Mouse (Mus musculus): Measurements from ENCODE around the gene Nup43. TPM values are rescaled to one million over a fixed set of nuclear protein-coding genes. Genes with fewer than 3 reads are reported as not detected.

Nup43 gene
- polyA plus RNA-seq, 1 experiment from 2014 or later, result 58.4 TPM

- no peaks in the 10 kb centered on the region for H3K4me1 ChIP-seq (replicated peaks; ENCODE audit: control insufficient read depth, insufficient read depth, low read length)
- no peak for DNase-seq (ENCODE audit: low spot score)
Observed at GRCm38 (mm10) chr10:7710121-7710520, 42.8 kb downstream of the Nup43 start.

GRCm38 (mm10) chr10:7712506-7712905, 45.2 kb downstream of the Nup43 start:
- no peaks in the 10 kb centered on the region for H3K9me3 ChIP-seq (ENCODE audit: control insufficient read depth, low read length)

More at GRCm38 (mm10) chr10:7710121-7710520, 42.8 kb downstream of the Nup43 start:
- H3K4me3 ChIP-seq (ENCODE audit: low read depth, low read length), result no peak overlapping the region
- H3K36me3 ChIP-seq (ENCODE audit: control insufficient read depth, insufficient read depth, low read length), result peaks cover 89% of the 10 kb centered on the region
- ATAC-seq (replicated peaks; ENCODE audit: low FRiP score, low TSS enrichment, low read depth), result no peak
- no peak overlapping the region for H3K27ac ChIP-seq (ENCODE audit: low read depth)
- no peak overlapping the region for H3K9ac ChIP-seq (ENCODE audit: low read length)
- H3K4me2 ChIP-seq (ENCODE audit: low read length), result no peak overlapping the region
- no peaks in the 10 kb centered on the region for H3K27me3 ChIP-seq (replicated peaks; ENCODE audit: control insufficient read depth, insufficient read depth, low read length)
- WGBS, result 87% methylated on average over 5 of the region's 5 CpGs
- H3K9me3 ChIP-seq (ENCODE audit: control insufficient read depth, low read length), result no peaks in the 10 kb centered on the region

DNA sequence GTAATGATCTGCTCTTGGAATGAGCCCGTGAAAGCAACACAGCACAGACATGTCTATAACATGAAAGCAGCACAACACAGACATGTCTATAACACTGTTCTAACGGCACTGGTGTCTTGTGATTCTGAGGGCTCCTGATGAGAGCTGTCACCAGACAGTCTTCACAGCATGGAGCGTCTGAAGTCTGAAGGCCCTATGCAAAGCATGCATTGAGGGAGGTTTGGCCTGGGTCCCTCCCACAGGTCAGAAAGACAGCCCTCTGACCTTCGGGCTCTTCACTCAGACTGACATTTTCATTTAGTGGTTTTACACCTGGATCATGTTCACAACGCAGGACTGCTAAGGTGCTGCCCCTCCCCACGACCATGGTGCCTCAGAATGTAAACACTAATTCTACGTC, 47.8 kb downstream of the Nup43 start:
- Histone ChIP-seq H3K9me3 (ENCODE audit: control insufficient read depth, low read length) (no peaks in the 10 kb centered on the region), H3K4me3 (ENCODE audit: low read depth, low read length) (no peak overlapping the region), H3K4me1 (replicated peaks; ENCODE audit: control insufficient read depth, insufficient read depth, low read length) (no peaks in the 10 kb centered on the region), H3K27ac (ENCODE audit: low read depth) (no peak overlapping the region), H3K27me3 (replicated peaks; ENCODE audit: control insufficient read depth, insufficient read depth, low read length) (no peaks in the 10 kb centered on the region), H3K9ac (ENCODE audit: low read length) (no peak overlapping the region), H3K4me2 (ENCODE audit: low read length) (no peak overlapping the region), H3K36me3 (ENCODE audit: control insufficient read depth, insufficient read depth, low read length) (peaks cover 55% of the 10 kb centered on the region)
- no peak for ATAC-seq (replicated peaks; ENCODE audit: low FRiP score, low TSS enrichment, low read depth)
- DNase-seq (ENCODE audit: low spot score), result no peak
- 64% methylated on average over 7 of the region's 7 CpGs for WGBS

More at GRCm38 (mm10) chr10:7712506-7712905, 45.2 kb downstream of the Nup43 start:
- Histone ChIP-seq H3K9ac (ENCODE audit: low read length) (no peak overlapping the region), H3K36me3 (ENCODE audit: control insufficient read depth, insufficient read depth, low read length) (peaks cover 76% of the 10 kb centered on the region), H3K27me3 (replicated peaks; ENCODE audit: control insufficient read depth, insufficient read depth, low read length) (no peaks in the 10 kb centered on the region), H3K4me1 (replicated peaks; ENCODE audit: control insufficient read depth, insufficient read depth, low read length) (no peaks in the 10 kb centered on the region), H3K27ac (ENCODE audit: low read depth) (no peak overlapping the region), H3K4me2 (ENCODE audit: low read length) (no peak overlapping the region), H3K4me3 (ENCODE audit: low read depth, low read length) (no peak overlapping the region)
- DNase-seq (ENCODE audit: low spot score), result no peak
- no peak for ATAC-seq (replicated peaks; ENCODE audit: low FRiP score, low TSS enrichment, low read depth)
- WGBS, result 92% methylated on average over 13 of the region's 13 CpGs

DNA sequence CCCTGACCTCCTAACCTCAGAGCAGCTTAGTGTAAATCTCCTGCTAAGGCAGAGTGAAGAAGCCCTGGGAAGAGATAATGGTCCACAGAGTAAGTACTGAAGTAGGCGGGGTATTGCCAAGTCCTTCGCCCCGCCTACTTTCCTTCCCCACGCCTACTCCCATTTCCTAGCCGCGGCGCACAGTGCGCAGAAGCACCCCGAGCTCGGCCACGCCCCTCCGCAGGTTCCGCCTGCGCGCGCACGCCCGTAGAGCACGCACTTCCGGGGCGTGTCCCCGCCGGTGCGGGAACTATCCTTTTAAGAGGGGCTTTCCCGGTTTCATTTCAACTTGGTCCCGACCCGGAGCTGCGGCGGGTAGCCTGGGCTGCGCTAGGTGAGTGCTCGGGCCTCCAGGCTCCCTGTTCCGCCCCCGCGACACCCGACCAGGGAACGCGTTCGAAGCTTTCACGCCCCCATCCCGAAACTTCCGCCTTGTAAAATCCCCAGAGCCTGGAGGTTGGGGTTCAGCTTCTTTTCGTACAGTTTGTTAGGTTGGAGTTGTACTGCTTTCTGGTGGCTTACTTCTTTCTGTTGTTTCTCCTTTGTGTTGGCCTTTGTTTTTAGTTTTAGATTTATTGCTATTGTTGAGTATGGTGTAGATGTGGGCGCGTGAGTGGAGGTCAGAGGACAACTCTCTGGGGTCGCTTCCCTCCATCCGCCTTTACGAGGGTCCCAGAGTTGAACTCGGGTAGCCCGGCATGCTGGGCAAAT, 58.6 kb downstream of the Nup43 start, which contains the start of gene Katna1:
Katna1 (plus strand) TSS at position 250 of the 750 bp plus-strand sequence.
- no peaks in the 10 kb centered on the region; the same call in 1 of the 2 replicates for H3K4me1 ChIP-seq (replicated peaks; ENCODE audit: control insufficient read depth, insufficient read depth, low read length)
- under 1% methylated on average over 49 of the region's 49 CpGs for WGBS

GRCm38 (mm10) chr10:7726501-7726812, 59.2 kb downstream of the Nup43 start:
- H3K9ac ChIP-seq (ENCODE audit: low read length), result peak overlapping the region; percentile 73
- H3K27ac ChIP-seq (ENCODE audit: low read depth), result peak overlapping the region; percentile 69; the same call in 1 of the 2 replicates
- DNase-seq (ENCODE audit: low spot score), result peak; percentile 54
- H3K27me3 ChIP-seq (replicated peaks; ENCODE audit: control insufficient read depth, insufficient read depth, low read length), result no peaks in the 10 kb centered on the region
- ATAC-seq (replicated peaks; ENCODE audit: low FRiP score, low TSS enrichment, low read depth), result no peak
- H3K9me3 ChIP-seq (ENCODE audit: control insufficient read depth, low read length), result no peaks in the 10 kb centered on the region
- H3K36me3 ChIP-seq (ENCODE audit: control insufficient read depth, insufficient read depth, low read length), result no peaks in the 10 kb centered on the region; the same call in 1 of the 2 replicates
- WGBS, result under 1% methylated on average over 8 of the region's 8 CpGs
- peak overlapping the region; percentile 92 for H3K4me3 ChIP-seq (ENCODE audit: low read depth, low read length)
- no peaks in the 10 kb centered on the region; the same call in 1 of the 2 replicates for H3K4me1 ChIP-seq (replicated peaks; ENCODE audit: control insufficient read depth, insufficient read depth, low read length)
- H3K4me2 ChIP-seq (ENCODE audit: low read length), result peak overlapping the region; percentile 65

More for the DNA sequence above, 58.6 kb downstream of the Nup43 start, which contains the start of gene Katna1:
- H3K4me2 ChIP-seq (ENCODE audit: low read length), result peak within 1 kb of the TSS; percentile 65
- peak within 1 kb of the TSS; percentile 73 for H3K9ac ChIP-seq (ENCODE audit: low read length)
- no peaks in the 10 kb centered on the region; the same call in 1 of the 2 replicates for H3K36me3 ChIP-seq (ENCODE audit: control insufficient read depth, insufficient read depth, low read length)
- H3K9me3 ChIP-seq (ENCODE audit: control insufficient read depth, low read length), result no peaks in the 10 kb centered on the region
- H3K4me3 ChIP-seq (ENCODE audit: low read depth, low read length), result peak within 1 kb of the TSS; percentile 92
- no peaks in the 10 kb centered on the region for H3K27me3 ChIP-seq (replicated peaks; ENCODE audit: control insufficient read depth, insufficient read depth, low read length)
- DNase-seq (ENCODE audit: low spot score), result peak; percentile 96
- H3K27ac ChIP-seq (ENCODE audit: low read depth), result peak within 1 kb of the TSS; percentile 69
- peak; percentile 97 for ATAC-seq (replicated peaks; ENCODE audit: low FRiP score, low TSS enrichment, low read depth)

DNA sequence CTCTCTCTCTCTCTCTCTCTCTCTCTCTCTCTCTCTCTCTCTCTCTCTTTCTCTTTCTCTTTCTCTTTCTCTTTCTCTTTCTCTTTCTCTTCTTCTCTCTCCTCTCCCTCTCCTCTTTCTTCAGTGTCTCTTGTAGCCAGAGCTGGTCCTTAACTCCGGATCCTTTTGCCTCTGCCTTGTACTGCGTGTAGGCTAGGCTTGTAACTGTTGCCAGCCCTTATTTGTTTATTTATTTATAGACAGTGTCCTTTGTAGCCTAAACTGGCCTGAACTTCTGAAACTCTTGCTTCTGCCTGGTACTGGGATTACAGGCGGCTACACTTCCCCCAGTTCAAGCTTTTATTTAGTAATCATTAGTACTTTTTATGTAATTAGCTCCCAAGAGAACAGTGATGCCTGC, 59.7 kb downstream of the Nup43 start:
- H3K36me3 ChIP-seq (ENCODE audit: control insufficient read depth, insufficient read depth, low read length), result no peaks in the 10 kb centered on the region; the same call in 1 of the 2 replicates
- H3K27ac ChIP-seq (ENCODE audit: low read depth), result no peak overlapping the region
- H3K4me1 ChIP-seq (replicated peaks; ENCODE audit: control insufficient read depth, insufficient read depth, low read length), result no peaks in the 10 kb centered on the region; the same call in 1 of the 2 replicates
- peak overlapping the region; percentile 37; the same call in 1 of the 2 replicates for H3K9ac ChIP-seq (ENCODE audit: low read length)
- no peaks in the 10 kb centered on the region for H3K27me3 ChIP-seq (replicated peaks; ENCODE audit: control insufficient read depth, insufficient read depth, low read length)
- 26% methylated on average over 3 of the region's 3 CpGs for WGBS
- peak overlapping the region; percentile 65 for H3K4me2 ChIP-seq (ENCODE audit: low read length)
- H3K4me3 ChIP-seq (ENCODE audit: low read depth, low read length), result peak overlapping the region; percentile 92
- DNase-seq (ENCODE audit: low spot score) (no peak), ATAC-seq (replicated peaks; ENCODE audit: low FRiP score, low TSS enrichment, low read depth) (no peak)
- H3K9me3 ChIP-seq (ENCODE audit: control insufficient read depth, low read length), result no peaks in the 10 kb centered on the region

Other genes starting within 250 kb of the Nup43 start
- 3.8 and 4.7 TPM in 2 replicates for gene Ulbp1, start 193.9 kb upstream of the Nup43 start, polyA plus RNA-seq (2014; fragmentation: Nextera tagmentation; extraction: Ambion mirVana)
- 6.1 and 7.3 TPM in 2 replicates for gene Lrp11, start 77.7 kb upstream of the Nup43 start, polyA plus RNA-seq (2014; fragmentation: Nextera tagmentation; extraction: Ambion mirVana)
- gene Pcmt1, start 13.6 kb downstream of the Nup43 start, polyA plus RNA-seq (2014; fragmentation: Nextera tagmentation; extraction: Ambion mirVana), result 110 and 115 TPM in 2 replicates
- 15.8 and 16.5 TPM in 2 replicates for gene Lats1, start 13.7 kb downstream of the Nup43 start, polyA plus RNA-seq (2014; fragmentation: Nextera tagmentation; extraction: Ambion mirVana)
- gene Katna1, start 58.5 kb downstream of the Nup43 start, polyA plus RNA-seq (2014; fragmentation: Nextera tagmentation; extraction: Ambion mirVana), result 59.5 and 65.3 TPM in 2 replicates
- gene Ginm1, start 125.3 kb downstream of the Nup43 start, polyA plus RNA-seq (2014; fragmentation: Nextera tagmentation; extraction: Ambion mirVana), result 65.8 and 69.5 TPM in 2 replicates
- gene Ppil4, start 125.4 kb downstream of the Nup43 start, polyA plus RNA-seq (2014; fragmentation: Nextera tagmentation; extraction: Ambion mirVana), result 34.7 and 39.7 TPM in 2 replicates
- 0.13 and 0.23 TPM in 2 replicates for gene Zc3h12d, start 165.0 kb downstream of the Nup43 start, polyA plus RNA-seq (2014; fragmentation: Nextera tagmentation; extraction: Ambion mirVana)